Mouse (Mus musculus) embryonic facial prominence, embryonic 11.5 days (tissue): ENCODE measurements around the gene Unc93a2. TPM values are rescaled to one million over a fixed set of nuclear protein-coding genes. Genes with fewer than 3 reads are reported as not detected.
"Not testable (repeated sequence)": the region's sequence is repeated elsewhere in the genome, so short reads cannot be mapped to it uniquely, and the experiment has no call there.

ENCODE experiments used
- ATAC-seq: fragments of 200-750 bp; cut with Nextera tagmentation; replicated peaks from 2 replicates; pipeline ENCODE4 v1.8.0; 2017; ENCODE audit warnings: low read depth; ENCODE audit not compliant: insufficient number of reproducible peaks, low FRiP score, low TSS enrichment
- DNase-seq: peaks from one replicate; pipeline ENCODE4 v3.0.0-alpha.2; 2015; ENCODE audit warnings: low spot score
- H3K27ac ChIP-seq: fragments of 300-500 bp; sonication (generic); replicated peaks from 2 replicates; pipeline ENCODE4 v1.5.1; 2014; ENCODE audit warnings: mild to moderate bottlenecking, low read depth, low read length, control low read depth
- H3K27me3 ChIP-seq: fragments of 300-500 bp; sonication (generic); 2 replicates; pipeline ENCODE4 v1.6.1; 2014; ENCODE audit warnings: mild to moderate bottlenecking, low read length, moderate library complexity, mixed read lengths; ENCODE audit not compliant: control insufficient read depth, insufficient read depth
- H3K36me3 ChIP-seq: fragments of 300-500 bp; sonication (generic); replicated peaks from 2 replicates; pipeline ENCODE4 v1.6.1; 2014; ENCODE audit warnings: low read depth, mild to moderate bottlenecking, low read length, moderate library complexity, mixed read lengths; ENCODE audit not compliant: control insufficient read depth, insufficient read depth
- H3K4me1 ChIP-seq: fragments of 300-500 bp; sonication (generic); 2 replicates; pipeline ENCODE4 v1.6.1; 2014; ENCODE audit warnings: low read length, mixed read lengths; ENCODE audit not compliant: control insufficient read depth, insufficient read depth
- H3K4me2 ChIP-seq: fragments of 300-500 bp; sonication (generic); 2 replicates; pipeline ENCODE4 v1.6.1; 2014; ENCODE audit warnings: low read depth, mild to moderate bottlenecking, control low read depth, low read length, moderate library complexity
- H3K4me3 ChIP-seq: fragments of 300-500 bp; sonication (generic); 2 replicates; pipeline ENCODE4 v1.5.1; 2014; ENCODE audit warnings: low read depth, low read length, control low read depth
- H3K9ac ChIP-seq: fragments of 300-500 bp; sonication (generic); replicated peaks from 2 replicates; pipeline ENCODE4 v1.6.1; 2014; ENCODE audit warnings: mild to moderate bottlenecking, control low read depth, low read length
- H3K9me3 ChIP-seq: fragments of 300-500 bp; sonication (generic); replicated peaks from 2 replicates; pipeline ENCODE4 v1.6.1; 2016; ENCODE audit warnings: mild to moderate bottlenecking, low read length, inconsistent platforms, mixed read lengths; ENCODE audit not compliant: control insufficient read depth
- WGBS: fragments of 180-500 bp; shearing (Covaris S2); extraction: QIAGEN DNeasy Blood & Tissue Kit; methylation state at CpG from one replicate; pipeline ENCODE4 v1.1.7; 2014; 5-methylcytosine and 5-hydroxymethylcytosine counted together
- polyA plus RNA-seq: library from polyadenylated mRNA; unstranded; fragments of >200 nt; fragmentation: Nextera tagmentation; extraction: Ambion mirVana; gene quantifications from 2 replicates; pipeline ENCODE4 v1.2.1, GENCODE M21; 2014

Unc93a2 gene
- polyA plus RNA-seq, 1 experiment from 2014 or later, result not detected

DNA sequence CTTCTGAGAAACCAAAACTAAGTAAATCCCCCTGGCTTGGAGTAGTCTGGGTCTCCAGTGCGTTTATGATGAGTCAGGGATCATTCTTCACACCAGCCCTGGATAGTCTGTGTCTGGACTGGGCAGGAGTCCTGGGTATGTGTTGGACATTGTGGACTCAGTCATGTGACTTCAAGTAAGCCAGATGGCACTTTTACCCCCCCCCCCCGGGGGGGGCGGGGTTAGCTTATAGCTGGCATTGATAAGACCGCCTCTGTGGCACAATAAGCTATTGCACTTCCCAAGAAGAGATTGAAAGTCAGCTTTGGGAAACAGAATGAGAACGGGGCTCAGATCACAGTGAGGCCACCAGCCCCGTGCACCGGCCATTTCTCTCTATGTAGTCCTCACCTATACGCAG is 752 bp upstream of the Unc93a2 start:
- not testable (repeated sequence) for H3K4me3 ChIP-seq, ATAC-seq, H3K9ac ChIP-seq, H3K4me2 ChIP-seq, H3K27ac ChIP-seq, H3K4me1 ChIP-seq, H3K36me3 ChIP-seq, DNase-seq, H3K9me3 ChIP-seq, H3K27me3 ChIP-seq
- WGBS, result 83% methylated on average over 8 of the region's 8 CpGs

DNA sequence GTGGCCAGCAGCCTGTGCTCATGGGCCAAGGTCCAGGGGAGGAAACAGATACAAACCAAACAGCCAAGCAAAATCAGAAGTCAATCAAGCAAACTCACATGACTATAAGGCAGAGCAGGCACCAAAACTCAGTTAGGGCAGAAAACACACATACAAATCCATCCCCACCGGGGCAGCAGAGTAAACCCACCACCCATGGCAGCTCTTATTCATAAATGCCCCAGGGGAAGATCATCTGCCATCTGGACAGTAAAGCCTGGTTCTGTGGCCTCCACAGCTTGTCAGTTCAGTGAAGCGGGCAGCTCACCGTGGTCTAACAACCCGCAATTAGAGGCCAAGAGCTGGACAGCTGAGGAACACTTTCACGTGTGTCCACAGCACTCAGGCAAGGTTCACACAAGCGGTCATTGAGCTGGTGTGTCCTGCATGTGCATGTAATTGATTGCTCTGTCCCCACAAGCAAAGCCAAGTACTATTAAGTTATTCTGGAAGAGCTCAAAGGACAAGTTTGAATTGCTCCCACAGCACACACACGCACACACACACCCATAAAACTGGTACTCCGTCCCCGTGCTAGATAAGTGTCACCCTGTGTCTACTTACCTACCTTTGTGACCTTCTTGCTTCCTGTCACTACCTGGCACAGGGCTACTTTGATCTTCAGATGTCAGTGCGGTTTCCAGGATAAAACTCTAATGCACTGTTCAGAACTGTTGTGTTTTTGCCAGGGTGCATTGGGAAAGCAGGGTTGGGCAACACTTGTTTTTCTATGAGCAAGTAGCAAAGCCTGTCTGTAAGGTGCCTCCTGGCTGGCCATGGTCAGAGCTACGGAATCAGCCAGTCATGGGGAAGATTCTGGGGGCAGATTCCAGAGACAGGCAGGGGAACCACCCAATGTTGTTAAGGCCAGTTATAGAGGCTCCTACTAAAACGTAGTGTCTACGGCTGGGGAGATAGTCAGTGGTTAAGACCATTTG is 1.8 kb downstream of the Unc93a2 start:
- WGBS, result 74% methylated on average over 7 of the region's 13 CpGs
- H3K4me2 ChIP-seq, H3K9ac ChIP-seq, H3K36me3 ChIP-seq, H3K27me3 ChIP-seq, H3K9me3 ChIP-seq, DNase-seq, H3K27ac ChIP-seq, ATAC-seq, H3K4me1 ChIP-seq, H3K4me3 ChIP-seq: not testable (repeated sequence)

DNA sequence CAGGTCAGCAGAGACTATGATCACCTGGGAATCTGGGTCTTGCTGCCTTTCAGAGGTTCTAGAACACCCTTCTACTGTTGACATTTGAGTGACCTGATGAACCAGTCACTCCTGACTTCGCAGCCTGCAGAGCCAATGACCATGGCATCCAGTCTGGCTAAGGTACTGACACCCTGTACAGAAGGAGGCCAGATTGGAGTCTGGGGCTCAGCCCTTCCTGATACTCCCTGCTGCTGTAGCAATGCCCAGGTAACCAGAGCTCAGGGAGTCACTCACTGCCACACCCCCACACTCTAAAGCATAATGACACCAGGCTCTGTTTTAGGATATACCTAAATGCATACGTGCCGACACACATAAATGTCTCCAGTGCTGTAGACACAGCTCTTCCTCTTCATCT is 2.6 kb downstream of the Unc93a2 start:
- H3K27ac ChIP-seq, H3K9me3 ChIP-seq, ATAC-seq, H3K27me3 ChIP-seq, H3K4me1 ChIP-seq, H3K4me2 ChIP-seq, DNase-seq, H3K4me3 ChIP-seq, H3K9ac ChIP-seq, H3K36me3 ChIP-seq: not testable (repeated sequence)
- 84% methylated on average over 1 of the region's 3 CpGs for WGBS

DNA sequence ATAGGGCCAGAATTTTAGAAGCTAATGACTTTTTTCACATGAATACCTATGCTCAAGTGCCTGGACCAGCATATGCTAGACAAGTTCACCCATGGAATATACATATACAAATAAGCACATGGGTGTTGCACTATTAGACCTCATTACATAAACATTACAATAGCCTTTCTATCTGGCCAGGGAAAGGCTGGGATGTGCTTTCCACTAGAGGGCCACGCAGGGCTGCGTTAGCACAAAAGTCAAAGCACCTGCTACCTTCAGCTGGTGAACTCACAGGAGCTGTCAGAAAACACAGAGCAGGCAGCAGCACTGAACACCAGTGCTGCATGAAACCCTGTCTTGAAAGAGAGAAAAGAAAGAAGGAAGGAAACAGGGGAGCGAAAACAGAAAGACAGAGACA is 7.4 kb downstream of the Unc93a2 start:
- H3K9ac ChIP-seq, H3K9me3 ChIP-seq, H3K4me2 ChIP-seq, H3K4me1 ChIP-seq, H3K36me3 ChIP-seq, H3K4me3 ChIP-seq, H3K27me3 ChIP-seq, H3K27ac ChIP-seq, DNase-seq, ATAC-seq: not testable (repeated sequence)
- 29% methylated on average over 1 of the region's 3 CpGs for WGBS

DNA sequence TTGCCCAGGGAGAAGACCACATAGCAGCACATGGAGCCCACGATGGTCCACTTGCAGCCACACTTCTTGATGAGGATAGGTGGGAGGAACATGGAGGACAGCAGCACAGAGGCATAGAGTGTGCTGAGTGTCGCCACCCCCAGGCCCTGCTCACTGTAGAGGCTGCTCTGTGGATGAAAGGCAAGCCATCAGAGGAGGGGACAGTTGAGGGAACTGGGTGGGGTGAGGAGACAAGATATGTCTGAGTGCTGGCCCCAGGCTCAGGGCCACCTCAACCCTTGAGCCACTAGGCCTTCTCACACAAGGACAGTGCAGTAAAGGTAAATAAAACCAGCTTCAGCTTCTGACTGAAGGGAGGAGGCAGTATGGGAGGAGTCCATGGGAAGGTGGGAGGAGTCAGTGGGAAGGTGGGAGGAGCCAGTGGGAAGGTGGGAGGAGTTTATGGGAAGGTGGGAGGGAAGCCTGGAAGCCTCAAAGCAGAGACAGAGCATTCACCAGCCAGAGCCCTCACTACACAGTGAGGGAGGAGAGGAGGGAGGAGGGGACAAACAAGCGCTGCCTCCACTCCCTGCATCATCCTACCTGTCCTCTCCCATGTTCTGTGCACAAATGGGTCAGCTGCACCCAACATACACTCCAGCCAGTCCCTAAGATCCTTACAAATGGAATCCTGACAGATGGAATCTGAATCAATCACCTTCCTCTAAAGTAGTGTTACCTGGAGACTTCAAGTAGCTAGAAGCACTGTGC is 8.1 kb downstream of the Unc93a2 start:
- not testable (repeated sequence) for H3K27ac ChIP-seq, H3K27me3 ChIP-seq, H3K9me3 ChIP-seq, H3K4me2 ChIP-seq, DNase-seq, H3K36me3 ChIP-seq, ATAC-seq, H3K4me1 ChIP-seq, H3K4me3 ChIP-seq, H3K9ac ChIP-seq
- WGBS, result 82% methylated on average over 1 of the region's 3 CpGs

DNA sequence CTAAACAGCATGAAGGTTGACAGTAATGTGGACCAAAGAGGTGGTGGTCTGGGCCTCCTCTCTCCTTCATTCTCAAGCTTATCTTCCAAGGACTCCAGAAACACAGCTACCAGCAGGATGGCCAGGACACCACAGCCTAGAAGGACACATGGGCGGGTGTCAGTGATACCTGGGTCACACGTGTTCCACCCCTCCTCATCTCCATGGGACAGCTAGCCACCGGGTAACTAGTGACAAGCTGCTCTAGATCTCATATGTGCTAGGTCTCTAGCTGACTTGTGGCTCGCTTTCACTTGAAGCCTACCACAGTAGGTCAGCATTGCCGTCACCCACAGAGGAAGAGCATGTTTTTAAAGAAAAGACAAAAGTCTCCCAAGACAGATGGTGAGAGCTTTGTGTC is 13.4 kb downstream of the Unc93a2 start, which contains the start of gene Gm49630:
Gene Gm49630, minus strand, starts transcription at position 101 of the 400 bp plus-strand sequence.
- H3K9ac ChIP-seq, DNase-seq: not testable (repeated sequence)

DNA sequence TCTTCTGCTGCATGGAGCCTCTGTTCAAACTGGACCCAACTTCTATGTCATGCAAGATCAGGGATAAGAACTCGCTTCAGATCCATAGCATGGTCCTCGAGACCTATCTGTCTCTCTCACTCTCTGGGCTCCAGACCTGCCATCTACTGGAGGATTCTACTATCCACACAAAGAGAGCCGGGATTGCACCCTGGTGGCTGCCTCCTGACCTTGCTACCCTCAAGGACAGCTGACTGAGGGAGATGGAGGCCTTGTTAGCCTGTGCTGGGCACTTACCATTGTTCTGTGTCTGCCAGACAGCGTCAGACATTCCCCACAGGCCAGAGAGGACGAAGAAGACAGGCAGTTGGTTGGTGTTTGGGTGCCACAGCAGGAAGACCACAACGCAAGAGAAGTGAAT is 15.9 kb downstream of the Unc93a2 start:
- DNase-seq, H3K4me2 ChIP-seq, H3K4me1 ChIP-seq, ATAC-seq, H3K27ac ChIP-seq, H3K9ac ChIP-seq, H3K4me3 ChIP-seq, H3K27me3 ChIP-seq, H3K36me3 ChIP-seq, H3K9me3 ChIP-seq: not testable (repeated sequence)
- WGBS, result 64% methylated on average over 6 of the region's 6 CpGs

More for the DNA sequence above, 13.4 kb downstream of the Unc93a2 start, which contains the start of gene Gm49630:
- not testable (repeated sequence) for H3K36me3 ChIP-seq, H3K4me1 ChIP-seq, ATAC-seq, H3K27ac ChIP-seq, H3K4me2 ChIP-seq, H3K4me3 ChIP-seq, H3K27me3 ChIP-seq, H3K9me3 ChIP-seq
- WGBS, result 80% methylated on average over 1 of the region's 5 CpGs
